Mouse (Mus musculus) MEL (cell line): ENCODE results near the gene Fam193b. TPM values are rescaled to one million over a fixed set of nuclear protein-coding genes. Genes with fewer than 3 reads are reported as not detected.

Experiments used
- DNase-seq: peaks from one replicate; pipeline ENCODE4 v3.0.0; 2011; ENCODE audit warnings: low read depth, low spot score
- H3K27ac ChIP-seq: 2 replicates; pipeline ENCODE4 v1.5.1; 2012; ENCODE audit warnings: low read depth, mild to moderate bottlenecking, control low read depth, low read length, moderate library complexity; ENCODE audit not compliant: control insufficient read depth
- H3K27me3 ChIP-seq, 2 experiments: fragments of 150-350 bp in 1 of 2; sonication (generic) in 1 of 2; 2 replicates each; pipeline ENCODE4 v1.6.1; 2012; ENCODE audit warnings: low read length in 2 of 2, mild to moderate bottlenecking in 2 of 2, improper control_type of control experiment in 1 of 2, moderate library complexity in 1 of 2; ENCODE audit not compliant: insufficient read depth in 2 of 2, control insufficient read depth in 1 of 2
- H3K36me3 ChIP-seq, 2 experiments: 2 replicates each; pipeline ENCODE4 v1.6.1; 2012 to 2014; ENCODE audit warnings: low read length in 2 of 2, improper control_type of control experiment in 1 of 2, inconsistent platforms in 1 of 2, mild to moderate bottlenecking in 1 of 2; ENCODE audit not compliant: insufficient read depth in 2 of 2, control insufficient read depth in 1 of 2
- H3K4me1 ChIP-seq, 2 experiments: fragments of 150-350 bp in 1 of 2; sonication (generic) in 1 of 2; 2 replicates each; pipeline ENCODE4 v1.6.1; 2012; ENCODE audit warnings: low read length in 2 of 2, improper control_type of control experiment in 1 of 2, mild to moderate bottlenecking in 1 of 2; ENCODE audit not compliant: insufficient read depth in 2 of 2, control insufficient read depth in 1 of 2
- H3K4me3 ChIP-seq, 2 experiments: fragments of 150-350 bp in 1 of 2; sonication (generic) in 1 of 2; 2 replicates each; pipeline ENCODE4 v1.5.1; 2012; ENCODE audit warnings: low read depth in 2 of 2, low read length in 2 of 2, mild to moderate bottlenecking in 2 of 2, moderate library complexity in 2 of 2, control low read depth in 1 of 2, improper control_type of control experiment in 1 of 2; ENCODE audit not compliant: control insufficient read depth in 1 of 2, insufficient read depth in 1 of 2
- H3K79me2 ChIP-seq: 2 replicates; pipeline ENCODE4 v1.6.1; 2012; ENCODE audit warnings: mild to moderate bottlenecking, low read length, moderate library complexity; ENCODE audit not compliant: control insufficient read depth, poor library complexity, insufficient read depth
- H3K9ac ChIP-seq: 2 replicates; pipeline ENCODE4 v1.6.1; 2012; ENCODE audit warnings: low read depth, mild to moderate bottlenecking, control low read depth, low read length, moderate library complexity; ENCODE audit not compliant: control insufficient read depth, poor library complexity, severe bottlenecking
- H3K9me3 ChIP-seq: fragments of 150-350 bp; sonication (generic); replicated peaks from 2 replicates; pipeline ENCODE4 v1.6.1; 2012; ENCODE audit warnings: mild to moderate bottlenecking, low read length, improper control_type of control experiment, moderate library complexity; ENCODE audit not compliant: insufficient read depth
- CTCF ChIP-seq, 3 experiments: IDR thresholded peaks in 2 of 3; conservative IDR thresholded peaks in 1 of 3; 2 replicates each; pipeline ENCODE4 v1.5.1; 2011 to 2012; ENCODE audit warnings: low read length in 3 of 3, low read depth in 2 of 3, mild to moderate bottlenecking in 2 of 3, improper control_type of control experiment in 1 of 3, inconsistent platforms in 1 of 3, mixed read lengths in 1 of 3, moderate library complexity in 1 of 3; ENCODE audit not compliant: control insufficient read depth in 1 of 3, insufficient read depth in 1 of 3, poor library complexity in 1 of 3, severe bottlenecking in 1 of 3
- ELF1 ChIP-seq: IDR thresholded peaks from 2 replicates; pipeline ENCODE4 v1.6.1; 2014; ENCODE audit warnings: low read depth, mild to moderate bottlenecking, inconsistent platforms, low read length, improper control_type of control experiment, moderate library complexity
- GABPA ChIP-seq: IDR thresholded peaks from 2 replicates; pipeline ENCODE4 v1.6.1; 2012; ENCODE audit warnings: low read depth, mild to moderate bottlenecking, inconsistent platforms, low read length, improper control_type of control experiment, moderate library complexity
- GATA1 ChIP-seq: IDR thresholded peaks from 2 replicates; pipeline ENCODE4 v1.6.1; 2011; ENCODE audit warnings: low read depth, low read length, improper control_type of control experiment
- JUND ChIP-seq: IDR thresholded peaks from 2 replicates; pipeline ENCODE4 v1.6.1; 2011; ENCODE audit warnings: low read depth, mild to moderate bottlenecking, improper control_type of control experiment, low read length
- KAT2A ChIP-seq: conservative IDR thresholded peaks from 2 replicates; pipeline ENCODE4 v1.6.1; 2012; ENCODE audit warnings: low read depth, low read length, improper control_type of control experiment, inconsistent platforms
- MAX ChIP-seq: IDR thresholded peaks from 2 replicates; pipeline ENCODE4 v1.6.1; 2011; ENCODE audit warnings: low read length, improper control_type of control experiment
- MXI1 ChIP-seq: IDR thresholded peaks from 2 replicates; pipeline ENCODE4 v1.6.1; 2011; ENCODE audit warnings: mild to moderate bottlenecking, low read depth, low read length, improper control_type of control experiment
- MYC ChIP-seq: IDR thresholded peaks from 2 replicates; pipeline ENCODE4 v1.6.1; 2011; ENCODE audit warnings: low read depth, mild to moderate bottlenecking, low read length, improper control_type of control experiment, moderate library complexity
- NELFE ChIP-seq: IDR thresholded peaks from 2 replicates; pipeline ENCODE4 v1.6.1; 2011; ENCODE audit warnings: low read depth, low read length, improper control_type of control experiment
- POLR2A ChIP-seq, 2 experiments: IDR thresholded peaks; 2 replicates each; pipeline ENCODE4 v1.6.1; 2011 to 2012; ENCODE audit warnings: low read length in 2 of 2, mild to moderate bottlenecking in 2 of 2, control low read depth in 1 of 2, improper control_type of control experiment in 1 of 2, low read depth in 1 of 2, moderate library complexity in 1 of 2; ENCODE audit not compliant: control insufficient read depth in 1 of 2, insufficient read depth in 1 of 2, poor library complexity in 1 of 2
- POLR2AphosphoS5 ChIP-seq: IDR thresholded peaks from 2 replicates; pipeline ENCODE4 v1.6.1; 2012; ENCODE audit warnings: low read depth, borderline replicate concordance, mild to moderate bottlenecking, inconsistent platforms, low read length, moderate library complexity, mixed read lengths
- TAL1 ChIP-seq: IDR thresholded peaks from 2 replicates; pipeline ENCODE4 v1.6.1; 2012; ENCODE audit warnings: mild to moderate bottlenecking, inconsistent platforms, low read length, moderate library complexity, mixed read lengths
- TCF12 ChIP-seq: IDR thresholded peaks from 2 replicates; pipeline ENCODE4 v1.6.1; 2014; ENCODE audit warnings: low read depth, mild to moderate bottlenecking, inconsistent platforms, low read length, improper control_type of control experiment, moderate library complexity
- UBTF ChIP-seq: IDR thresholded peaks from 2 replicates; pipeline ENCODE4 v1.6.1; 2012; ENCODE audit warnings: low read depth, mild to moderate bottlenecking, inconsistent platforms, low read length, improper control_type of control experiment, moderate library complexity, borderline replicate concordance; ENCODE audit not compliant: insufficient read depth
- ZC3H11A ChIP-seq: IDR thresholded peaks from 2 replicates; pipeline ENCODE4 v1.6.1; 2012; ENCODE audit warnings: low read depth, mild to moderate bottlenecking, inconsistent platforms, low read length, improper control_type of control experiment
- ZKSCAN1 ChIP-seq: IDR thresholded peaks from 2 replicates; pipeline ENCODE4 v1.6.1; 2012; ENCODE audit warnings: low read depth, mild to moderate bottlenecking, inconsistent platforms, low read length, improper control_type of control experiment, moderate library complexity
- ZMIZ1 ChIP-seq: IDR thresholded peaks from 2 replicates; pipeline ENCODE4 v1.6.1; 2012; ENCODE audit warnings: low read depth, mild to moderate bottlenecking, inconsistent platforms, low read length, improper control_type of control experiment, moderate library complexity
- ZNF384 ChIP-seq: IDR thresholded peaks from 2 replicates; pipeline ENCODE4 v1.6.1; 2012; ENCODE audit warnings: low read depth, mild to moderate bottlenecking, inconsistent platforms, low read length, improper control_type of control experiment
- polyA plus RNA-seq, 2 experiments: library from polyadenylated mRNA; stranded (reverse) in 1 of 2; unstranded in 1 of 2; fragments of >175 nt in 1 of 2; fragments of >200 nt in 1 of 2; gene quantifications; 2 replicates each; pipeline versions ENCODE4 v1.2.1 to v1.2.4; 2012; ENCODE audit warnings: low replicate concordance in 2 of 2, low read depth in 1 of 2; ENCODE audit not compliant: insufficient read length in 2 of 2, insufficient read depth in 1 of 2, missing spikeins in 1 of 2
- total RNA-seq: library from RNA; depleted of rRNA; stranded (reverse); fragments of 300-350 nt; gene quantifications from 2 replicates; pipeline ENCODE4 v1.2.3, GENCODE M21; 2012

The Fam193b gene
- total and polyA plus RNA-seq, 3 experiments, result 11.9 to 38.7 TPM; not detected in 1

- no peak for TF ChIP-seq TAL1
- TF ChIP-seq TCF12, result no peak; the same call in 1 of the 2 replicates
- TF ChIP-seq JUND, result no peak
Measured at GRCm38 (mm10) chr13:55571027-55571751, at the start of gene Fam193b (continued).

- Histone ChIP-seq H3K27me3 (no peaks in the 10 kb centered on the region), H3K9ac (no peak overlapping the region), H3K4me3 (no peak overlapping the region), H3K4me1 (peaks cover 0 to 16% of the 10 kb centered on the region in 2 experiments; a peak in 2 of 4 replicates)
- TF ChIP-seq UBTF (no peak), KAT2A (no peak), TAL1 (no peak), TCF12 (no peak), POLR2A (IDR thresholded peaks at IDR 0.05; ENCODE audit: control insufficient read depth in 1 of 2, insufficient read depth in 1 of 2, low read depth in 1 of 2, low read length in 2 of 2, poor library complexity in 1 of 2) (0 out of 4 replicates have a peak, but pooled peaks of 1 of the 2 experiments have one; percentile 21), MXI1 (peak; percentile 36; the same call in 1 of the 2 replicates), NELFE (no peak), ZKSCAN1 (no peak), ELF1 (peak; percentile 59; the same call in 1 of the 2 replicates), MAX (peak; percentile 35; the same call in 1 of the 2 replicates), GABPA (no peak), CTCF (IDR thresholded peaks at IDR 0.05 in 2 of 3, conservative IDR thresholded peaks at IDR 0.05 in 1 of 3; ENCODE audit: control insufficient read depth in 1 of 3, insufficient read depth in 1 of 3, low read depth in 2 of 3, low read length in 3 of 3, poor library complexity in 1 of 3, severe bottlenecking in 1 of 3) (peak in 1 of 3 experiments; percentile 27; a peak in 2 of 6 replicates)
- TF ChIP-seq, all 39 proteins: peak for 5
- Histone ChIP-seq H3K9me3 (no peaks in the 10 kb centered on the region), H3K79me2 (peaks cover 17% of the 10 kb centered on the region), H3K36me3 (peaks cover 0 to 27% of the 10 kb centered on the region in 2 experiments; a peak in 2 of 4 replicates), H3K27ac (0 out of 2 replicates have a peak overlapping the region, but pooled peaks have one; percentile 0)
- peak; percentile 56 for DNase-seq
Measured at GRCm38 (mm10) chr13:55620275-55620674, 49.4 kb upstream of the Fam193b start.

- peaks cover 0 to 20% of the 10 kb centered on the region in 2 experiments; a peak in 2 of 4 replicates for H3K4me1 ChIP-seq
- no peaks in the 10 kb centered on the region for H3K9me3 ChIP-seq
- H3K4me3 ChIP-seq, result no peak overlapping the region
- H3K36me3 ChIP-seq, result peaks cover 0 to 25% of the 10 kb centered on the region in 2 experiments; a peak in 2 of 4 replicates
- H3K9ac ChIP-seq, result no peak overlapping the region
- H3K79me2 ChIP-seq, result peaks cover 11% of the 10 kb centered on the region
- H3K27me3 ChIP-seq, result no peaks in the 10 kb centered on the region
- peak overlapping the region; percentile 11 for H3K27ac ChIP-seq
- TF ChIP-seq GABPA (no peak), ZC3H11A (no peak), ZMIZ1 (no peak), GATA1 (peak; percentile 55), MYC (no peak), MAX (no peak), ZNF384 (no peak), POLR2AphosphoS5 (no peak)
- TF ChIP-seq, all 39 proteins: peak for 1
- peak; percentile 72 for DNase-seq
Measured at GRCm38 (mm10) chr13:55619328-55619727, 48.4 kb upstream of the Fam193b start.
